Mouse (Mus musculus): ENCODE results near the gene Mb. TPM values are rescaled to one million over a fixed set of nuclear protein-coding genes. Genes with fewer than 3 reads are reported as not detected.
"Not testable (repeated sequence)": the region's sequence is repeated elsewhere in the genome, so short reads cannot be mapped to it uniquely, and the experiment has no call there.

Mb gene
- polyA plus RNA-seq, 1 experiment from 2014 or later = 1.7 TPM

GRCm38 (mm10) chr15:77065259-77065852, 14.9 kb upstream of the Mb start:
- H3K27ac ChIP-seq = no peak overlapping the region
- no peak overlapping the region for H3K4me2 ChIP-seq
- peaks cover 10% of the 10 kb centered on the region; the same call in 1 of the 2 replicates for H3K4me1 ChIP-seq
- H3K27me3 ChIP-seq = no peaks in the 10 kb centered on the region
- no peak overlapping the region for H3K4me3 ChIP-seq
- no peak overlapping the region for H3K9ac ChIP-seq
- 86% methylated on average over 6 of the region's 6 CpGs for WGBS
- H3K9me3 ChIP-seq = no peaks in the 10 kb centered on the region
- ATAC-seq (ENCODE audit: insufficient number of reproducible peaks, insufficient read depth, low FRiP score, low TSS enrichment, low read depth) = no peak
- H3K36me3 ChIP-seq = no peaks in the 10 kb centered on the region

- no peak overlapping the region for H3K4me3 ChIP-seq
- H3K9me3 ChIP-seq = peaks cover 4% of the 10 kb centered on the region; the same call in 1 of the 2 replicates
- no peaks in the 10 kb centered on the region for H3K36me3 ChIP-seq
- H3K9ac ChIP-seq = no peak overlapping the region
- ATAC-seq (ENCODE audit: insufficient number of reproducible peaks, insufficient read depth, low FRiP score, low TSS enrichment, low read depth) = no peak
- no peak overlapping the region for H3K4me2 ChIP-seq
- H3K4me1 ChIP-seq = 0 out of 2 replicates have a peak, but pooled peaks cover 5% of the 10 kb centered on the region
- no peak overlapping the region for H3K27ac ChIP-seq
- no peaks in the 10 kb centered on the region for H3K27me3 ChIP-seq
Measured at GRCm38 (mm10) chr15:77062746-77063145, 12.3 kb upstream of the Mb start.

DNA sequence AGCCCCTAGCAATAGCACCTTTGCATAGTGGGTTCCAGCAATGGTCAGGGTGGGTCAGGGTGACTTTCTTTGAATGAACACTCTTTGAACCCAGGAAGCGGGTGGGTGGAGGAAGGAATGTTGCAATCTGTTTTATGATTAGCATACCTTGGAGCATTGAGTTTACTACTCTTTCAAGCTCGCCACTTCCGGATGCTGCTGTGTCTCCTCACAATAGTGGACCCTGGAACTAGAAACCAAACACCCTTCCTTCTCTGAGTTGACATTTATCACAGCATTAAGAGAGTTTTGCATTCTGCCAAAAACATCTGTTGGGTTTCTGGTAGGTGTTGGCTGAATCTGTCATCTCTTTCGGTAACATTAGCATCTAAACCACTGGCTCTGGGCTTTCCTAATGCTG, 8.9 kb upstream of the Mb start:
- H3K4me1 ChIP-seq = peaks cover 22% of the 10 kb centered on the region; the same call in 1 of the 2 replicates
- ATAC-seq (ENCODE audit: insufficient number of reproducible peaks, insufficient read depth, low FRiP score, low TSS enrichment, low read depth); H3K9me3 ChIP-seq; H3K36me3 ChIP-seq; H3K27me3 ChIP-seq; H3K4me2 ChIP-seq; H3K4me3 ChIP-seq; H3K27ac ChIP-seq; H3K9ac ChIP-seq: not testable (repeated sequence)
- WGBS = 94% methylated on average over 4 of the region's 4 CpGs

DNA sequence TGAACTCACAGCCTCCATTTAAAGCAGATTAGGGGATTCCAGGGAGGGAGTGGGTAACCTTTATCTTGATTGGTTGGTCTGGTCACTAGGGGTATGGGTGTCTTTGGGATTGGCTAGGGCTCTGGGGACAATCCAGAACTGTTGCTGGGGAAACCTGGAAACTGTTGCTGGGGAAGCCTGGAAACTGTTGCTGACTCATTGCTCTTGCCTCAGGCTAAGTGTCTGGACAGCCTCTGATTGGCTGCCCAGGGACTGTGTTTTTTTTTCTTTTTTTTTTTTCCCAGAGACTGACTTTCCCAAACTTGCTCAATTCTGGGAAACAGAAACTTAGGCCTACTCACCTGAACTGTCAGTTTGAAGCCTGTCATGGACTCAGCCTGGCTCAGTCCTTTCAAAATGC, 8.1 kb upstream of the Mb start:
- Histone ChIP-seq H3K27me3 (no peaks in the 10 kb centered on the region), H3K4me1 (peaks cover 22% of the 10 kb centered on the region; the same call in 1 of the 2 replicates), H3K9me3 (peaks cover 4% of the 10 kb centered on the region; the same call in 1 of the 2 replicates), H3K36me3 (no peaks in the 10 kb centered on the region), H3K4me2 (no peak overlapping the region), H3K4me3 (no peak overlapping the region), H3K27ac (no peak overlapping the region), H3K9ac (no peak overlapping the region)
- no peak for ATAC-seq (ENCODE audit: insufficient number of reproducible peaks, insufficient read depth, low FRiP score, low TSS enrichment, low read depth)

DNA sequence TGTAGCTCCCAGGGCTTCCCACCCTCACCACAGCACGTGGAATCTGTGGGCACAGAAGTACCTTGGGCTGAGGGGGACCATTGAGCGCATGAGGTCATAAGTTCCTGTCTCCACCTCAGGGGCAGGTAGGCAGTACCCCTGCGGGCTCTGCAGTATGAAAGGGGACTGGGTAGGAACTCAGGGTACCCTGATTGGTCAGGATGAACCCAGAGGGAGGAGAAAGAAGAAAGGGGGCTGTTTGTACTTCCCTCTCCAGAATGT, 6.3 kb upstream of the Mb start:
- Histone ChIP-seq H3K9ac (no peak overlapping the region), H3K36me3 (no peaks in the 10 kb centered on the region), H3K4me2 (no peak overlapping the region), H3K27me3 (no peaks in the 10 kb centered on the region), H3K4me3 (no peak overlapping the region), H3K27ac (peak overlapping the region; percentile 79; the same call in 1 of the 2 replicates), H3K9me3 (peaks cover 4% of the 10 kb centered on the region; the same call in 1 of the 2 replicates), H3K4me1 (peaks cover 22% of the 10 kb centered on the region; the same call in 1 of the 2 replicates)
- WGBS = 47% methylated on average over 3 of the region's 3 CpGs
- ATAC-seq (ENCODE audit: insufficient number of reproducible peaks, insufficient read depth, low FRiP score, low TSS enrichment, low read depth) = no peak

DNA sequence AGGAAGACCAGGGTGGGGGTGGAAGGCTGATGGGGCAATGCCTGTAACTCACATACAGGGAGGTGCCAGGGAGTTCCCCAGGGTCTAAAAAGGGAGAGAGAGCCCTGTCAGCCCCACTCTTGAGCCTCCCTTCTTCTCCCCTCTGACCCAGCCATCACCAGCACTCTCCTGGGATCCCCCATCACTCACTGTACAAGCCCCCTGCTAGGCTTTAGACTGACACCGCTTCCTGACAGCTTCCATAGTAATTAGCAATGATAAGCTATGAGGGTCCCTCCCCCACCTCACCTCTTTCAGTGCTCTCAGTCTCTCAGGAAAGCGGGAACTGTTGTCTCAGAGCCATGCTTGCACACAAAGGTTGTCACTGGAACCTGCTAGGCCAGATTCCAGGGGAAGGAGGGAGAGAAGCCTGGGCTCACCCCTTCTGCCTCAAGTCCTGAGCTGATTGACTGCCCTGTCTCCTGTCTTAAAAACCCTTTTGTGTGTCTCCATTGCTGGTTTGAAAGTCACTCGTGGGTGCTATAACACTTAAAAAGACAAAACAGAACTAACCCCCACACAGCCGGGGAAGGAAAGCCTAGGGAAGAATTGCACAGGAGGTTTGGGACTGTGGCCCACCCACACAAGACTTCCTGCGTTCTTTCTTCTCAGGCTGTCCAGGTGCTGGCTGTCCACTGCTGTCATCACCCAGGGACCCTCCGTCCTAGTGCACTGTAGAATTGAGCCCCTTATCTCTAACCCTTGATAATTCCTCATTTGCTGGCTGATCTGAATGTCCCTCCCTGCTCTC, 5.7 kb upstream of the Mb start:
- Histone ChIP-seq H3K9ac (no peak overlapping the region), H3K9me3 (peaks cover 4% of the 10 kb centered on the region; the same call in 1 of the 2 replicates), H3K4me2 (no peak overlapping the region), H3K36me3 (no peaks in the 10 kb centered on the region), H3K4me3 (no peak overlapping the region), H3K27ac (peak overlapping the region; percentile 79), H3K27me3 (no peaks in the 10 kb centered on the region), H3K4me1 (peaks cover 22% of the 10 kb centered on the region; the same call in 1 of the 2 replicates)
- 40% methylated on average over 6 of the region's 6 CpGs for WGBS
- peak; percentile 56; the same call in 1 of the 2 replicates for ATAC-seq (ENCODE audit: insufficient number of reproducible peaks, insufficient read depth, low FRiP score, low TSS enrichment, low read depth)

DNA sequence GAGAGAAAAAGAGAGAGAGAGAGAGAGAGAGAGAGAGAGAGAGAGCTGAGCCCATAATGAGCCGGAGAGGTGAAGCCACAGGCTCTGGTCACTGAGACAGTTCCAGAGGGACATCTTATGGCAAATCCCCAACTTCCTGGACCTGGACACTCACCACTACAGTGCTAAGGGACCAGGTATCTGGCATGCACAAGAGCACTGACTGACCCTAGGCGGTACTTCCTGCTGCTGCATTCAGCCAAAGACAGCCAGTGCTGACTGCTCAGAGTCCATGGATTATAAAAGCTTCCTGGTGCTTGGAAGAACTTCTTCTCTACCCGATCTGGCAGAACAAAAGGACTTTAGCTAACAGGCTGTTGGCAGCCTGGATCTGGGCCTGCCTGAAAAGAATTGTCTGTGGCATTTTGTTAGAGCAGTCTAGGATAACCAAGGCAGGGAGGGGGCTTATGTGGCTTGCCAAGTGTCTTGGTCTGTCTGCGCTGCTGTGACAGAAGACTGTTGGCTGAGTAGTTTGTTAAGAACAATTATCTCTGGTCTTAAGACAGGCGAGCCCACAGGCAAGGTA, 4.2 kb upstream of the Mb start:
- Histone ChIP-seq H3K4me3 (no peak overlapping the region), H3K9me3 (peaks cover 4% of the 10 kb centered on the region; the same call in 1 of the 2 replicates), H3K9ac (no peak overlapping the region), H3K4me2 (no peak overlapping the region), H3K4me1 (peaks cover 17% of the 10 kb centered on the region; the same call in 1 of the 2 replicates), H3K27me3 (no peaks in the 10 kb centered on the region), H3K27ac (peak overlapping the region; percentile 51), H3K36me3 (no peaks in the 10 kb centered on the region)
- ATAC-seq (ENCODE audit: insufficient number of reproducible peaks, insufficient read depth, low FRiP score, low TSS enrichment, low read depth) = no peak
- 58% methylated on average over 5 of the region's 5 CpGs for WGBS

DNA sequence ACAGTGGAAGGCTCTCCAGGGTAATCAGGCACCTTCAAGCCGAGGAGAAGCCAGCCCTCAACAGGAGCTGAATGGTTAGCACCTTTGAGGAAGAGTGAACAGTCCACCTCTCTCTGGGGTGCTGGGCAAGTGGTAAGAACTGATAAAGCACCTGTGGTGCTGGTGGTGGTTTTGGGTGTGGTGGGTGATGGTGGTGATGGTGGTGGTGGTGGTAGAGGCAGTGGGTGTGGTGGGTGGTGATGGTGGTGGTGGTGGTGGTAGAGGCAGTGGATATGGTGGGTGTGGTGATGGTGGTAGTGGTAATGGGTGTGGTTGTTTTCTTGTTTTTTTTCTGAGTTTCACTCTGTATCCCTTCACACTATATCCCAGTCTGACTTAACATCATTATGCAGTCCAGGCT, 2.6 kb upstream of the Mb start:
- Histone ChIP-seq H3K36me3 (no peaks in the 10 kb centered on the region), H3K4me1 (peaks cover 17% of the 10 kb centered on the region; the same call in 1 of the 2 replicates), H3K9ac (no peak overlapping the region), H3K4me3 (no peak overlapping the region), H3K27ac (no peak overlapping the region), H3K27me3 (no peaks in the 10 kb centered on the region), H3K4me2 (no peak overlapping the region), H3K9me3 (no peaks in the 10 kb centered on the region)
- no peak for ATAC-seq (ENCODE audit: insufficient number of reproducible peaks, insufficient read depth, low FRiP score, low TSS enrichment, low read depth)
- 80% methylated on average over 1 of the region's 1 CpGs for WGBS

DNA sequence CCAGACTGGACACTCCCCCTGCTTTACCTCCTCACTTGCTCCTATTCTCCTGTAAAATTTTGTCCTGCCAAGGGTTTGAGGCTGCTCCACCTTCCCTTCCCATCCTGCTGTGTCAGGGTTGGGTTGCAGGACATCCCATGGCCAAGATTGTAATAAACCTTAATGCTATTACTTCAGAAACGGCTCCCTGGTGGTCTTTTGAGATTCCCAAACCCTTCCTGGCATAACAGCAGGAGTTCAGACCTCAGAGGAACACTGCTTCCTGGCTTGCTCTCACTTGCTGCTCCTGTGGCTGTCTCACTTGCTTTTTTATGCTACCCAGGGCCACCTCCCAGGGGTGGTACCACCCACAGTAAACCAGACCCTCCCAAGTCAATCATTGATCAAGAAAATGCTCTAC, 1.7 kb upstream of the Mb start:
- Histone ChIP-seq H3K9me3 (no peaks in the 10 kb centered on the region), H3K9ac (no peak overlapping the region), H3K4me3 (no peak overlapping the region), H3K27ac (no peak overlapping the region), H3K4me1 (peaks cover 14% of the 10 kb centered on the region; the same call in 1 of the 2 replicates), H3K27me3 (no peaks in the 10 kb centered on the region), H3K4me2 (no peak overlapping the region), H3K36me3 (no peaks in the 10 kb centered on the region)
- ATAC-seq (ENCODE audit: insufficient number of reproducible peaks, insufficient read depth, low FRiP score, low TSS enrichment, low read depth) = no peak
- WGBS = 48% methylated on average over 1 of the region's 1 CpGs

GRCm38 (mm10) chr15:77045609-77046008, 4.9 kb downstream of the Mb start:
- Histone ChIP-seq H3K9me3 (no peaks in the 10 kb centered on the region), H3K27ac (no peak overlapping the region), H3K27me3 (no peaks in the 10 kb centered on the region), H3K9ac (no peak overlapping the region), H3K36me3 (no peaks in the 10 kb centered on the region), H3K4me1 (peaks cover 25% of the 10 kb centered on the region), H3K4me2 (no peak overlapping the region), H3K4me3 (no peak overlapping the region)
- WGBS = 58% methylated on average over 10 of the region's 10 CpGs
- ATAC-seq (ENCODE audit: insufficient number of reproducible peaks, insufficient read depth, low FRiP score, low TSS enrichment, low read depth) = no peak

GRCm38 (mm10) chr15:77044597-77045320, 5.7 kb downstream of the Mb start, which contains the start of gene Apol6:
Gene Apol6 (plus strand): TSS chr15:77044729.
- no peak within 1 kb of the TSS for H3K4me2 ChIP-seq
- H3K27me3 ChIP-seq = no peaks in the 10 kb centered on the region
- no peak within 1 kb of the TSS for H3K4me3 ChIP-seq
- no peak for ATAC-seq (ENCODE audit: insufficient number of reproducible peaks, insufficient read depth, low FRiP score, low TSS enrichment, low read depth)
- H3K9ac ChIP-seq = no peak within 1 kb of the TSS
- H3K27ac ChIP-seq = peak within 1 kb of the TSS; percentile 12; the same call in 1 of the 2 replicates
- H3K9me3 ChIP-seq = no peaks in the 10 kb centered on the region
- WGBS = 73% methylated on average over 12 of the region's 12 CpGs
- H3K36me3 ChIP-seq = no peaks in the 10 kb centered on the region
- peaks cover 34% of the 10 kb centered on the region for H3K4me1 ChIP-seq

Data from embryonic facial prominence, embryonic 13.5 days (tissue).